18 mouse cellular contexts compared by ENCODE assay signal in genomic region chr2:171840058-171840713, GRCm38 (mm10).
DNase-seq lines count a peak whose midpoint lies in the region; ATAC-seq and TF ChIP-seq lines count a peak whose summit lies in the region.
"Had no signal": no experiment of that assay in that cellular context is flagged by ENCODE, and none has a peak within 500 bp of the region (broad histone marks: within the 10 kb centered on the region; RNA-seq: fewer than 3 reads in every experiment).

No protein-coding gene starts in this region.

- TF ChIP-seq POLR2A in brain, embryonic 14.5 days (IDR thresholded peaks at IDR 0.05; ENCODE audit: borderline replicate concordance, extremely low read depth, insufficient read depth, insufficient read length, poor library complexity, severe bottlenecking), result no peak
- no peak for TF ChIP-seq POLR2A in myocyte (IDR thresholded peaks at IDR 0.05; ENCODE audit: insufficient read length, low read depth)

- no peak overlapping the region for H3ac ChIP-seq in myocyte (ENCODE audit: control insufficient read depth, insufficient read length)

- no peak for ATAC-seq in embryonic facial prominence, embryonic 12.5 days (ENCODE audit: insufficient number of reproducible peaks, insufficient read depth, low FRiP score, low TSS enrichment)
- ATAC-seq in CD4-positive, CD25-positive, alpha-beta regulatory T cell, adult 4 months, result no peak
- ATAC-seq: midbrain, embryonic 13.5 days had no signal

- TF ChIP-seq CTCF in brain, embryonic 14.5 days (IDR thresholded peaks at IDR 0.05; ENCODE audit: borderline replicate concordance, extremely low read depth, insufficient read depth, insufficient read length), result no peak

- H3K27ac ChIP-seq in embryonic facial prominence, embryonic 12.5 days, result no peak overlapping the region
- no peak overlapping the region for H3K27ac ChIP-seq in embryonic facial prominence, embryonic 10.5 days (replicated peaks)
- H3K27ac ChIP-seq: midbrain, embryonic 13.5 days had no signal

- 0 out of 2 replicates have a peak, but pooled peaks cover 5% of the 10 kb centered on the region for H3K4me1 ChIP-seq in embryonic facial prominence, embryonic 12.5 days
- H3K4me1 ChIP-seq in embryonic facial prominence, embryonic 10.5 days, result no peaks in the 10 kb centered on the region
- H3K4me1 ChIP-seq: midbrain, embryonic 13.5 days had no signal

- no peak for DNase-seq in embryonic facial prominence, embryonic 10.5 days (ENCODE audit: low spot score)
- peak; percentile 4 to 17 for DNase-seq in heart, adult 18-20 months
- no peak for DNase-seq in heart, postnatal 36 days
- peak; percentile 60 for DNase-seq in brain, embryonic 14.5 days (ENCODE audit: low read depth)
- no peak for DNase-seq in kidney, adult 18-20 months
- DNase-seq: adrenal gland, postnatal 36 days; cerebellum, adult 9-10 months; heart, postnatal 14 days; kidney, postnatal 36 days; lung, postnatal 14 days; spleen, adult 18-20 months had no signal

- H3K79me2 ChIP-seq in myocyte (ENCODE audit: control insufficient read depth, insufficient read depth), result no peaks in the 10 kb centered on the region

- intact Hi-C loops in heart, postnatal 36 days (cut with DNase I), result no loop called here

- no peak overlapping the region for H3K9ac ChIP-seq in embryonic facial prominence, embryonic 12.5 days
- H3K9ac ChIP-seq: midbrain, embryonic 13.5 days had no signal

- no peak overlapping the region for H3K4me3 ChIP-seq in embryonic facial prominence, embryonic 12.5 days
- H3K4me3 ChIP-seq in embryonic facial prominence, embryonic 10.5 days, result no peak overlapping the region
- H3K4me3 ChIP-seq in myocyte, result no peak overlapping the region
- H3K4me3 ChIP-seq: midbrain, embryonic 13.5 days had no signal

- no peaks in the 10 kb centered on the region for H3K9me3 ChIP-seq in embryonic facial prominence, embryonic 12.5 days
- no peaks in the 10 kb centered on the region for H3K9me3 ChIP-seq in embryonic facial prominence, embryonic 10.5 days
- H3K9me3 ChIP-seq: midbrain, embryonic 13.5 days had no signal

- 0 out of 2 replicates have a peak overlapping the region, but pooled peaks have one; percentile 5 for H3K4me2 ChIP-seq in embryonic facial prominence, embryonic 12.5 days (replicated peaks)
- H3K4me2 ChIP-seq in myocyte (ENCODE audit: low read depth), result peak overlapping the region; percentile 53
- H3K4me2 ChIP-seq: heart, embryonic 11.5 days; liver, embryonic 11.5 days; midbrain, embryonic 13.5 days had no signal

- no peaks in the 10 kb centered on the region for H3K27me3 ChIP-seq in embryonic facial prominence, embryonic 12.5 days
- no peaks in the 10 kb centered on the region for H3K27me3 ChIP-seq in embryonic facial prominence, embryonic 10.5 days (replicated peaks; ENCODE audit: low read depth, poor library complexity, severe bottlenecking)
- H3K27me3 ChIP-seq in myocyte (ENCODE audit: control insufficient read depth, insufficient read depth, insufficient read length), result no peaks in the 10 kb centered on the region
- H3K27me3 ChIP-seq: CH12.LX; midbrain, embryonic 13.5 days had no signal

- no peaks in the 10 kb centered on the region for H3K36me3 ChIP-seq in embryonic facial prominence, embryonic 12.5 days
- no peaks in the 10 kb centered on the region for H3K36me3 ChIP-seq in embryonic facial prominence, embryonic 10.5 days (replicated peaks)
- H3K36me3 ChIP-seq in myocyte (ENCODE audit: control insufficient read depth, insufficient read depth), result no peaks in the 10 kb centered on the region
- H3K36me3 ChIP-seq: midbrain, embryonic 13.5 days had no signal

- 53% methylated on average over 14 of the region's 14 CpGs for WGBS in embryonic facial prominence, embryonic 12.5 days
- WGBS in embryonic facial prominence, embryonic 10.5 days, result 73% methylated on average over 14 of the region's 14 CpGs

TF ChIP-seq in myocyte, 11 proteins besides CTCF, POLR2A, EP300 and RAD21:
- TF ChIP-seq CEBPB (IDR thresholded peaks at IDR 0.05; ENCODE audit: insufficient read depth, poor library complexity, severe bottlenecking) (no peak), REST (IDR thresholded peaks at IDR 0.05; ENCODE audit: insufficient read depth, insufficient read length) (no peak), MAX (IDR thresholded peaks at IDR 0.05; ENCODE audit: low read depth) (no peak), TCF3 (IDR thresholded peaks at IDR 0.05; ENCODE audit: insufficient read length, low read depth) (no peak), USF1 (IDR thresholded peaks at IDR 0.05; ENCODE audit: low read depth) (no peak), MYOD1 (IDR thresholded peaks at IDR 0.05; ENCODE audit: control insufficient read depth in 1 of 3, insufficient read length in 2 of 3, low read depth in 2 of 3) (no peak), SRF (IDR thresholded peaks at IDR 0.05; ENCODE audit: control insufficient read depth, insufficient read length, low read depth) (no peak), MYOG (IDR thresholded peaks at IDR 0.05; ENCODE audit: control insufficient read depth in 1 of 3, insufficient read depth in 1 of 3, insufficient read length in 2 of 3, low read depth in 2 of 3) (no peak), E2F4 (IDR thresholded peaks at IDR 0.05; ENCODE audit: insufficient read depth) (no peak), TCF12 (IDR thresholded peaks at IDR 0.05; ENCODE audit: insufficient read depth, poor library complexity, severe bottlenecking) (no peak), POLR2AphosphoS2 (IDR thresholded peaks at IDR 0.05; ENCODE audit: insufficient read length, low read depth) (no peak)
TF ChIP-seq in myocyte: peak in this region for 0.

Comparison
In these comparisons a context has a peak if more than half of its experiments do, and no peak if none do; other contexts are left out.
1. DNase-seq: peak in heart, adult 18-20 months (2 of 2) and brain, embryonic 14.5 days (single experiment); none in embryonic facial prominence, embryonic 10.5 days (single experiment), heart, postnatal 36 days (0 of 2) and kidney, adult 18-20 months (single experiment).